Mouse (Mus musculus) embryonic facial prominence, embryonic 14.5 days (tissue): ENCODE results near the gene Olfr734. TPM values are rescaled to one million over a fixed set of nuclear protein-coding genes. Genes with fewer than 3 reads are reported as not detected.

ENCODE experiments used
- ATAC-seq: fragments of 200-750 bp; cut with Nextera tagmentation; 2 replicates; pipeline ENCODE4 v1.8.0; 2017; ENCODE audit warnings: low read depth, moderate number of reproducible peaks, moderate TSS enrichment
- DNase-seq: peaks from one replicate; pipeline ENCODE4 v3.0.0-alpha.2; 2015; ENCODE audit warnings: low spot score
- H3K27ac ChIP-seq: fragments of 300-500 bp; sonication (generic); replicated peaks from 2 replicates; pipeline ENCODE4 v1.5.1; 2014; ENCODE audit warnings: low read depth, mild to moderate bottlenecking, low read length, moderate library complexity
- H3K27me3 ChIP-seq: fragments of 300-500 bp; sonication (generic); replicated peaks from 2 replicates; pipeline ENCODE4 v1.6.1; 2014; ENCODE audit warnings: low read length; ENCODE audit not compliant: control insufficient read depth, insufficient read depth
- H3K36me3 ChIP-seq: fragments of 300-500 bp; sonication (generic); 2 replicates; pipeline ENCODE4 v1.6.1; 2014; ENCODE audit warnings: low read length, mixed read lengths; ENCODE audit not compliant: control insufficient read depth, insufficient read depth
- H3K4me1 ChIP-seq: fragments of 300-500 bp; sonication (generic); 2 replicates; pipeline ENCODE4 v1.6.1; 2014; ENCODE audit warnings: antibody characterized with exemption, low read length; ENCODE audit not compliant: control insufficient read depth, insufficient read depth
- H3K4me2 ChIP-seq: fragments of 300-500 bp; sonication (generic); 2 replicates; pipeline ENCODE4 v1.6.1; 2014; ENCODE audit warnings: low read depth, mild to moderate bottlenecking, low read length, moderate library complexity, mixed read lengths
- H3K4me3 ChIP-seq: fragments of 300-500 bp; sonication (generic); 2 replicates; pipeline ENCODE4 v1.5.1; 2014; ENCODE audit warnings: low read depth, mild to moderate bottlenecking, low read length
- H3K9ac ChIP-seq: fragments of 300-500 bp; sonication (generic); 2 replicates; pipeline ENCODE4 v1.6.1; 2014; ENCODE audit warnings: low read depth, mild to moderate bottlenecking, low read length, moderate library complexity, mixed read lengths
- H3K9me3 ChIP-seq: fragments of 300-500 bp; sonication (generic); 2 replicates; pipeline ENCODE4 v1.6.1; 2016; ENCODE audit warnings: low read length; ENCODE audit not compliant: control insufficient read depth
- WGBS: fragments of 180-500 bp; shearing (Covaris S2); extraction: QIAGEN DNeasy Blood & Tissue Kit; methylation state at CpG from one replicate; pipeline ENCODE4 v1.1.7; 2014; 5-methylcytosine and 5-hydroxymethylcytosine counted together
- polyA plus RNA-seq: library from polyadenylated mRNA; unstranded; fragments of >200 nt; fragmentation: Nextera tagmentation; extraction: Ambion mirVana; gene quantifications from 2 replicates; pipeline ENCODE4 v1.2.1, GENCODE M21; 2014

Gene Olfr734
- polyA plus RNA-seq: not detected in 2 replicates

DNA sequence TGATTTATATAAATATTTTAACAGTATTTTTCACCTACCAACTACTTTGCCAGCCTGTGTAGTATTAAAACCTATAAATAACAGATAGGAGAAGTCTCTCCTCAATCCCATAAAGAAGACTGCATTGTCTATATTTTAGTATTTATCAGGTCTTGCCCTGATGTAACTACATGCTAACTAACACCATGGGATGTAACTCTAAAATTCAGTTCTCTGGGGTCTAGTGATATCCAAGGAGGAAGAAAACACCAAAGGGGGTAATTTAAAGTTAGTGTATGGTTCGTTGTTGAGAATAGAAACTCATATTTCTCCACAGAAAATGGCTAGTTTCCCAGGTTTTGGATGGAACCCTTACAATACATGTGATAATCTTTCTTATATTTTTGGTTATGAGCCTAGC, at the start of gene Olfr734:
Gene Olfr734 (minus strand): TSS at position 101 of the 400 bp plus-strand sequence.
- Histone ChIP-seq H3K36me3 (no peaks in the 10 kb centered on the region), H3K4me1 (no peaks in the 10 kb centered on the region), H3K9ac (no peak within 1 kb of the TSS), H3K4me3 (no peak within 1 kb of the TSS), H3K9me3 (no peaks in the 10 kb centered on the region), H3K27ac (no peak within 1 kb of the TSS), H3K4me2 (no peak within 1 kb of the TSS), H3K27me3 (no peaks in the 10 kb centered on the region)
- DNase-seq (no peak), ATAC-seq (no peak)
- WGBS: 68% methylated on average over 1 of the region's 1 CpGs

DNA sequence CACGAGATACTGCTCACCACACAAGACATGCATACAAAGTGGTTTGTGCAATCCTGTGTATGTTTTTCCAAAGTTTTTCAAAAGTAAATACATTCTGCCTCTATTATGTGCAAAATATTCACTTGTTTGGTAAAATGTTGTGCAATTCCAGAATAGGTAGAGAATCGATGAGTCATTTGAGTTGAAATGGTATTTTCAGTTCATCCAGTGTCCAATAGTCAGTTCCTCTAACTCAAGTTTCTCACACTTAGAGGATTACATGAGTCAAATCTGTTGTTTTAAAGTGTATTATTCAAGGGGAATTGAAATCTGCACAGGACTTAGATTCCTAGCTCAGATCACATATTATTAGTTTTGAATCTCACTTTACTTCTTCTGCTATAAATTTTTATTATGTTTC, 37.0 kb upstream of the Olfr734 start:
- Histone ChIP-seq H3K4me3 (no peak overlapping the region), H3K4me2 (no peak overlapping the region), H3K9ac (no peak overlapping the region), H3K9me3 (no peaks in the 10 kb centered on the region), H3K4me1 (no peaks in the 10 kb centered on the region), H3K27me3 (no peaks in the 10 kb centered on the region), H3K27ac (no peak overlapping the region), H3K36me3 (no peaks in the 10 kb centered on the region)
- DNase-seq (no peak), ATAC-seq (no peak)
- 73% methylated on average over 2 of the region's 2 CpGs for WGBS

DNA sequence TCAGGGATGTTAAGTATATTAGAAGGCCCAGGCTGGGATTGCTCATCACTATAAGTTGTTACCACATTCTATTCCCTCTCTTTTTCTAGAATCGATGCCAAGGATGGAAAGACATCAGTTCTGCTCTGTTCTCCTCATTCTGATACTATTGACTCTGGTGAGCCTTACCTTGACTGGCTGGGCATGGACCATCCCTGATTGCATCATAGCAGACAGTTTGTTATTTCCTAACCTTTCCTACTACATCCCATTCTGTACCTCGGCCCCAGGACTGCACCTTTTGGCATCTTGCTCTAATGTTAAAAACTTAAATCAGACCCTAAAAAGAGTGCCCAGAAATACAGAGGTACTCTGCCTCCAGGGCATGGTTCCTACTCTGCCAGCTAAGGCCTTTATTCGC, 33.9 kb upstream of the Olfr734 start:
- H3K4me1 ChIP-seq: no peaks in the 10 kb centered on the region
- no peak for ATAC-seq
- DNase-seq: no peak
- H3K4me2 ChIP-seq: no peak overlapping the region
- H3K4me3 ChIP-seq: no peak overlapping the region
- no peak overlapping the region for H3K9ac ChIP-seq
- H3K27ac ChIP-seq: no peak overlapping the region
- no peaks in the 10 kb centered on the region for H3K9me3 ChIP-seq
- H3K36me3 ChIP-seq: no peaks in the 10 kb centered on the region
- H3K27me3 ChIP-seq: no peaks in the 10 kb centered on the region
- 81% methylated on average over 3 of the region's 3 CpGs for WGBS

DNA sequence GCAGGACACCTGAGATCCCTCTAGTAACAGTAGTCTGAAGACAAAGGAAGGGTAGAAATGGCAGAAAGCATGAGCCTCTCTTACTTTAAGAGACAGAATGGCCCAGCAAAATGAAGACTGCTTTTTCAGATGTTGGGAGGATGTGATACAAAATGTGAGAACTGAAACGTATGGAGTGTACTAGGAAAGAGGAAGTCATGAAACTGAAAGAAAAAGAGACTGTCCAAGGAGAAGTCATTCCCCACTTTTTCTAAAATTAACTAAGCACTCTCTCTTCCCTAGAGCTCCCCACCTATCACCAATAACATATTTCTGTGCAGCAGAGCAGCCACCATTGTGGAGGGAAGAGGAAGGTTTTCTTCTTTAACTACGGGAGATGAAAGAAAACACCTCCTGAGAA, 31.0 kb upstream of the Olfr734 start, which contains the start of gene Tlr11:
Gene Tlr11 (plus strand): TSS at position 322 of the 400 bp plus-strand sequence.
- 73% methylated on average over 2 of the region's 2 CpGs for WGBS
- Histone ChIP-seq H3K9ac (no peak within 1 kb of the TSS), H3K9me3 (no peaks in the 10 kb centered on the region), H3K27me3 (no peaks in the 10 kb centered on the region), H3K36me3 (no peaks in the 10 kb centered on the region), H3K4me3 (no peak within 1 kb of the TSS), H3K4me1 (no peaks in the 10 kb centered on the region), H3K27ac (no peak within 1 kb of the TSS), H3K4me2 (no peak within 1 kb of the TSS)
- no peak for DNase-seq
- ATAC-seq: no peak

DNA sequence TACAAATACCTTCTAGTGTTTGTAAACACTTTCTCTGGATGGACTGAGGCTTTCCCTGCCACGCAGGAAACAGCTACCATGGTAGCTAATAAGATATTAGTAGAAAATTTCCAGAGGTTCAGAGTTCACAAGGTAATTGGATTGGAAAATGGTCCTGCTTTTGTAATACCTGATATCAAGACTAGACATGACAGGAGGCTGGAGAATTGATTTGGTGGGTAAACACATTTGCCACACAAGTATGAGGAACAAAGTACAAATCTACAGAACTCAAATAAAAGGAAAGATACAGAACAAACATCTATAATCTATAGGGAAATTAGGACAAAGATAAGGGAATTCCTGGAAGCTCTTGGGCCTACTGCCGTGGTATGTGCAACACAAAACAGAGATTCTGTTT, 30.2 kb upstream of the Olfr734 start:
- H3K9me3 ChIP-seq: no peaks in the 10 kb centered on the region
- DNase-seq (no peak), ATAC-seq (no peak)
- no peak overlapping the region for H3K4me3 ChIP-seq
- H3K27ac ChIP-seq: no peak overlapping the region
- no peak overlapping the region for H3K9ac ChIP-seq
- no peak overlapping the region for H3K4me2 ChIP-seq
- no peaks in the 10 kb centered on the region for H3K27me3 ChIP-seq
- 83% methylated on average over 2 of the region's 2 CpGs for WGBS
- no peaks in the 10 kb centered on the region for H3K4me1 ChIP-seq
- H3K36me3 ChIP-seq: no peaks in the 10 kb centered on the region

DNA sequence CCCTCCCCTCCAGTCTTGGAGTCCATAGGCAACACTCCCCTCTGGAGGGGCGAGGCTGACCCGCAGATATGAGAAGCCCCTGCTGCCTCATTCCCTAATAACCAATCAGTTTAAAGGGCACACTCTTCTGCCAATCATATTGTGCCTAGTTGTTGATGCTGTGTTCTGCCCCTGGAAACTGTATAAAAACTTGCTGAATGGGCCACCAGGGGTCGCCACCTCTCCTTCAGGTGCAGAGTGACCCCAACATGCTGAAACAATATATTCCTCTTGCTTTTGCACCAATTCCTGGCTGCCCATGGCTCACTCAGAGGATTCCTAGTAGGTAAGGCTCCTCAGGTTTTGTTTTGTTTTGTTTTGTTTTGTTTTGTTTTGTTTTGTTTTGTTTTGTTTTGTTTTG, 25.9 kb upstream of the Olfr734 start:
- Histone ChIP-seq H3K9me3 (no peaks in the 10 kb centered on the region), H3K27ac (no peak overlapping the region), H3K27me3 (no peaks in the 10 kb centered on the region), H3K4me1 (no peaks in the 10 kb centered on the region), H3K4me2 (no peak overlapping the region), H3K4me3 (no peak overlapping the region), H3K9ac (no peak overlapping the region), H3K36me3 (no peaks in the 10 kb centered on the region)
- 57% methylated on average over 3 of the region's 3 CpGs for WGBS
- DNase-seq (no peak), ATAC-seq (no peak)

DNA sequence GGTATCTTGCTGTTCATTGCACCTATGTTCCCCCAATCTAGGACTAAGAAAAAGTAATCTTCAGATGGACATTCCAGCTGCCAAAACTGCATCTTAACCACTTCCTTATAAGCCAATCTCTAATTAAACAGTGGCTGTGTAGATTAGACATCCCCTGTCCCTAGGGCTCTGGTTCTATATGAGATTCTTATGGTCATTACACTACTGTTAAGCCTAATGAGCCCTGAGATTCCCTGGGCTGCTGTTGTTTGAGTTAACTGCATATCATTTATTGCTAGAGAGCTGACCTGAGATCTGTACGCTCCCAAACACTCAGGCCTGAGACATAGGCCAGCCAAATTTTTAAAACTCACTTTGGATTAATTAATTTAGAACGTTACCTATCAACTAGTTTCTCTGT, 22.2 kb upstream of the Olfr734 start, which contains the start of gene Olfr735:
Gene Olfr735 (minus strand): TSS at position 77 of the 400 bp plus-strand sequence.
- ATAC-seq (no peak), DNase-seq (no peak)
- Histone ChIP-seq H3K4me1 (no peaks in the 10 kb centered on the region), H3K27ac (no peak within 1 kb of the TSS), H3K4me2 (no peak within 1 kb of the TSS), H3K4me3 (no peak within 1 kb of the TSS), H3K27me3 (no peaks in the 10 kb centered on the region), H3K9me3 (no peaks in the 10 kb centered on the region), H3K36me3 (no peaks in the 10 kb centered on the region), H3K9ac (no peak within 1 kb of the TSS)
- WGBS: 88% methylated on average over 2 of the region's 2 CpGs

DNA sequence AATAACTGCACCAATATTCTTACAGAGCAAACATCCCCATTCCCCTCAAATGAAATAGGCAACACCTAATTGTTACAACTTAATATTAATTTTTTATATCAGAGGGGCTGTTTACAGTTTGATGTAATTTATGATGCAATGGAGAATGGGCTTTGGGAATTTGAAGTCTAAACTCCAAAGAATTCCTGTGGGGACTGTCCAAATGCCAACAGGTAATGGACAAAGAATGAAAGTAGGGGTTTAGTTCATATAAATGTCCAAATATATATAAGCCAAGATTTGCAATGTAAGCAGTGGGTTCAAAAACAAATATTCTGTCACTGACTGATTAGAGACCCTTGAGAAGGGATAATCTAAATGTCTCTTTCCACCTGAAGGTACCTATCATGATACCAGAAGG, 25.1 kb downstream of the Olfr734 start, which contains the start of gene Olfr733:
Gene Olfr733 (minus strand): TSS at position 101 of the 400 bp plus-strand sequence.
- Histone ChIP-seq H3K9ac (no peak within 1 kb of the TSS), H3K4me3 (no peak within 1 kb of the TSS), H3K4me2 (no peak within 1 kb of the TSS), H3K36me3 (no peaks in the 10 kb centered on the region), H3K9me3 (no peaks in the 10 kb centered on the region), H3K27me3 (no peaks in the 10 kb centered on the region), H3K4me1 (no peaks in the 10 kb centered on the region), H3K27ac (no peak within 1 kb of the TSS)
- ATAC-seq: no peak
- no peak for DNase-seq

DNA sequence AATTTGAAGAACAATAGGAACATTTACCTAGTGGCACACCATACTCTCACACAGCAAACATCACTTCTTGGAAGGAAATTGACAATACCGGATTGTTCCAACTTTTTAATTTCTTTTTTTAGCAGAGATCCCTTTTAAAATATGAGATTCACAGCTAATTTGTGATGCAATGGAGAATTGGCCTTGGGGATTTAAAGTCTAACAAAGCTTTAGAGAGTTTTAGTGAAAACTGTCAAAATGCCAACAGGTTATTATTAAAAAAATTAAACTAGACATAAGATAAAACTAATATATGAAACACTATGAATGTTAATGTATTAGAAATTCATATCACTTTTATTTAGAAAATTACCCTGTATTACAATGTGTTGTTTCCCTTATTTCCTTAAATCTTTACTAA, 42.5 kb downstream of the Olfr734 start, which contains the start of gene Olfr732:
Gene Olfr732 (minus strand): TSS at position 101 of the 400 bp plus-strand sequence.
- WGBS: 93% methylated on average over 1 of the region's 1 CpGs
- ATAC-seq: no peak
- H3K9me3 ChIP-seq: no peaks in the 10 kb centered on the region
- no peaks in the 10 kb centered on the region for H3K36me3 ChIP-seq
- H3K4me2 ChIP-seq: no peak within 1 kb of the TSS
- no peaks in the 10 kb centered on the region for H3K4me1 ChIP-seq
- H3K27ac ChIP-seq: no peak within 1 kb of the TSS
- no peak within 1 kb of the TSS for H3K9ac ChIP-seq
- no peak for DNase-seq
- H3K4me3 ChIP-seq: no peak within 1 kb of the TSS
- no peaks in the 10 kb centered on the region for H3K27me3 ChIP-seq
